Mouse (Mus musculus) intestine, embryonic 16.5 days (tissue): Measurements from ENCODE around the gene Gatd1. TPM values are rescaled to one million over a fixed set of nuclear protein-coding genes. Genes with fewer than 3 reads are reported as not detected.

Experiments
- ATAC-seq: fragments of 200-750 bp; cut with Nextera tagmentation; 2 replicates; pipeline ENCODE4 v1.8.0; 2017; ENCODE audit warnings: moderate TSS enrichment, moderate library complexity
- H3K27ac ChIP-seq: fragments of 300-500 bp; sonication (generic); 2 replicates; pipeline ENCODE4 v1.5.1; 2014; ENCODE audit warnings: mild to moderate bottlenecking, low read length
- H3K27me3 ChIP-seq: fragments of 300-500 bp; sonication (generic); replicated peaks from 2 replicates; pipeline ENCODE4 v1.6.1; 2014; ENCODE audit warnings: low read length, control low read depth, mixed read lengths; ENCODE audit not compliant: control insufficient read depth, insufficient read depth
- H3K36me3 ChIP-seq: fragments of 300-500 bp; sonication (generic); 2 replicates; pipeline ENCODE4 v1.6.1; 2014; ENCODE audit warnings: low read length, control low read depth; ENCODE audit not compliant: control insufficient read depth, insufficient read depth
- H3K4me1 ChIP-seq: fragments of 300-500 bp; sonication (generic); 2 replicates; pipeline ENCODE4 v1.6.1; 2014; ENCODE audit warnings: low read length, control low read depth, mixed read lengths; ENCODE audit not compliant: control insufficient read depth, insufficient read depth
- H3K4me2 ChIP-seq: fragments of 300-500 bp; sonication (generic); 2 replicates; pipeline ENCODE4 v1.6.1; 2014; ENCODE audit warnings: low read depth, low read length, control low read depth
- H3K4me3 ChIP-seq: fragments of 300-500 bp; sonication (generic); 2 replicates; pipeline ENCODE4 v1.5.1; 2014; ENCODE audit warnings: mild to moderate bottlenecking, low read length
- H3K9ac ChIP-seq: fragments of 300-500 bp; sonication (generic); 2 replicates; pipeline ENCODE4 v1.6.1; 2014; ENCODE audit warnings: low read depth, low read length
- H3K9me3 ChIP-seq: fragments of 300-500 bp; sonication (generic); 2 replicates; pipeline ENCODE4 v1.6.1; 2016; ENCODE audit warnings: low read length, control low read depth; ENCODE audit not compliant: control insufficient read depth
- WGBS: fragments of 180-500 bp; shearing (Covaris S2); extraction: QIAGEN DNeasy Blood & Tissue Kit; methylation state at CpG from one replicate; pipeline ENCODE4 v1.1.7; 2014; 5-methylcytosine and 5-hydroxymethylcytosine counted together
- polyA plus RNA-seq: library from polyadenylated mRNA; unstranded; fragments of >200 nt; fragmentation: Nextera tagmentation; extraction: Ambion mirVana; gene quantifications from 2 replicates; pipeline ENCODE4 v1.2.1, GENCODE M21; 2015

Gatd1 gene
- polyA plus RNA-seq, 1 experiment from 2014 or later: 47.5 TPM

- WGBS: 15% methylated on average over 12 of the region's 12 CpGs
- peaks cover 22% of the 10 kb centered on the region for H3K4me1 ChIP-seq
- H3K36me3 ChIP-seq: 0 out of 2 replicates have a peak, but pooled peaks cover 3% of the 10 kb centered on the region
- peak overlapping the region; percentile 71 for H3K9ac ChIP-seq
- no peaks in the 10 kb centered on the region for H3K9me3 ChIP-seq
- peak; percentile 5 for ATAC-seq
- peak overlapping the region; percentile 63 for H3K27ac ChIP-seq
- peak overlapping the region; percentile 64 for H3K4me3 ChIP-seq
- no peaks in the 10 kb centered on the region for H3K27me3 ChIP-seq
- H3K4me2 ChIP-seq: peak overlapping the region; percentile 97
These were observed 29.3 kb upstream of the Gatd1 start for GRCm38 (mm10) chr7:141443081-141443821.

GRCm38 (mm10) chr7:141442199-141442598, 28.3 kb upstream of the Gatd1 start:
- ATAC-seq: no peak
- Histone ChIP-seq H3K27ac (no peak overlapping the region), H3K9ac (peak overlapping the region; percentile 71), H3K36me3 (peaks cover 5% of the 10 kb centered on the region; the same call in 1 of the 2 replicates), H3K4me1 (peaks cover 21% of the 10 kb centered on the region), H3K4me2 (peak overlapping the region; percentile 97), H3K27me3 (no peaks in the 10 kb centered on the region), H3K9me3 (no peaks in the 10 kb centered on the region), H3K4me3 (peak overlapping the region; percentile 64; the same call in 1 of the 2 replicates)
- 90% methylated on average over 13 of the region's 13 CpGs for WGBS

- H3K4me3 ChIP-seq: no peak overlapping the region
- 88% methylated on average over 9 of the region's 9 CpGs for WGBS
- no peak overlapping the region for H3K27ac ChIP-seq
- ATAC-seq: no peak
- H3K4me2 ChIP-seq: no peak overlapping the region
- H3K36me3 ChIP-seq: peaks cover 5% of the 10 kb centered on the region; the same call in 1 of the 2 replicates
- H3K27me3 ChIP-seq: no peaks in the 10 kb centered on the region
- peaks cover 23% of the 10 kb centered on the region for H3K4me1 ChIP-seq
- H3K9ac ChIP-seq: peak overlapping the region; percentile 71; the same call in 1 of the 2 replicates
- H3K9me3 ChIP-seq: no peaks in the 10 kb centered on the region
These were observed 27.5 kb upstream of the Gatd1 start for GRCm38 (mm10) chr7:141441460-141441859.

GRCm38 (mm10) chr7:141440613-141441012, 26.7 kb upstream of the Gatd1 start:
- H3K27ac ChIP-seq: no peak overlapping the region
- peaks cover 5% of the 10 kb centered on the region; the same call in 1 of the 2 replicates for H3K36me3 ChIP-seq
- no peak for ATAC-seq
- WGBS: 23% methylated on average over 6 of the region's 6 CpGs
- no peak overlapping the region for H3K4me2 ChIP-seq
- no peak overlapping the region for H3K4me3 ChIP-seq
- no peaks in the 10 kb centered on the region for H3K9me3 ChIP-seq
- no peaks in the 10 kb centered on the region for H3K27me3 ChIP-seq
- H3K4me1 ChIP-seq: peaks cover 30% of the 10 kb centered on the region
- H3K9ac ChIP-seq: no peak overlapping the region

GRCm38 (mm10) chr7:141439811-141440210, 25.9 kb upstream of the Gatd1 start:
- no peak overlapping the region for H3K27ac ChIP-seq
- H3K4me1 ChIP-seq: peaks cover 37% of the 10 kb centered on the region
- no peak overlapping the region for H3K4me2 ChIP-seq
- ATAC-seq: no peak
- H3K4me3 ChIP-seq: no peak overlapping the region
- no peak overlapping the region for H3K9ac ChIP-seq
- no peaks in the 10 kb centered on the region for H3K27me3 ChIP-seq
- H3K9me3 ChIP-seq: no peaks in the 10 kb centered on the region
- peaks cover 5% of the 10 kb centered on the region; the same call in 1 of the 2 replicates for H3K36me3 ChIP-seq
- WGBS: 95% methylated on average over 11 of the region's 11 CpGs

- H3K4me3 ChIP-seq: no peak overlapping the region
- peaks cover 5% of the 10 kb centered on the region; the same call in 1 of the 2 replicates for H3K36me3 ChIP-seq
- no peak overlapping the region for H3K27ac ChIP-seq
- H3K27me3 ChIP-seq: no peaks in the 10 kb centered on the region
- ATAC-seq: no peak
- H3K9ac ChIP-seq: no peak overlapping the region
- H3K4me1 ChIP-seq: peaks cover 42% of the 10 kb centered on the region
- H3K9me3 ChIP-seq: no peaks in the 10 kb centered on the region
- no peak overlapping the region for H3K4me2 ChIP-seq
- WGBS: 95% methylated on average over 10 of the region's 10 CpGs
These were observed 25.3 kb upstream of the Gatd1 start for GRCm38 (mm10) chr7:141439140-141439679.

GRCm38 (mm10) chr7:141438201-141438968, 24.4 kb upstream of the Gatd1 start:
- Histone ChIP-seq H3K9ac (no peak overlapping the region; the same call in 1 of the 2 replicates), H3K9me3 (no peaks in the 10 kb centered on the region), H3K27ac (no peak overlapping the region), H3K27me3 (no peaks in the 10 kb centered on the region), H3K4me3 (no peak overlapping the region), H3K4me2 (no peak overlapping the region), H3K36me3 (peaks cover 9% of the 10 kb centered on the region), H3K4me1 (peaks cover 44% of the 10 kb centered on the region)
- WGBS: 90% methylated on average over 12 of the region's 12 CpGs
- no peak for ATAC-seq

- H3K4me2 ChIP-seq: peak within 1 kb of the TSS; percentile 94
- H3K9ac ChIP-seq: peak within 1 kb of the TSS; percentile 85
- 6% methylated on average over 50 of the region's 53 CpGs for WGBS
- peak within 1 kb of the TSS; percentile 75 for H3K4me3 ChIP-seq
- H3K27ac ChIP-seq: peak within 1 kb of the TSS; percentile 43
- peaks cover 35% of the 10 kb centered on the region for H3K4me1 ChIP-seq
- peak; percentile 82 for ATAC-seq
- no peaks in the 10 kb centered on the region for H3K9me3 ChIP-seq
- peaks cover 10% of the 10 kb centered on the region for H3K36me3 ChIP-seq
- no peaks in the 10 kb centered on the region for H3K27me3 ChIP-seq
These were observed 23.5 kb upstream of the Gatd1 start, which contains the start of gene Slc25a22 for GRCm38 (mm10) chr7:141437178-141438120. Gene Slc25a22, minus strand, starts transcription at chr7:141437892.
